Mouse (Mus musculus) heart, embryonic 16.5 days (tissue): ENCODE measurements around the gene Notch1. TPM values are rescaled to one million over a fixed set of nuclear protein-coding genes. Genes with fewer than 3 reads are reported as not detected.

Experiments
- ATAC-seq: fragments of 200-750 bp; cut with Nextera tagmentation; replicated peaks from 2 replicates; pipeline ENCODE4 v1.8.0; 2017; ENCODE audit warnings: moderate number of reproducible peaks; ENCODE audit not compliant: insufficient read depth, low FRiP score; ENCODE audit errors: extremely low read depth
- H3K27ac ChIP-seq: fragments of 300-500 bp; sonication (generic); 2 replicates; pipeline ENCODE4 v1.5.1; 2014; ENCODE audit warnings: mild to moderate bottlenecking, low read length, control low read depth, moderate library complexity
- H3K27me3 ChIP-seq: fragments of 300-500 bp; sonication (generic); 2 replicates; pipeline ENCODE4 v1.6.1; 2014; ENCODE audit warnings: low read length, mixed read lengths; ENCODE audit not compliant: control insufficient read depth, insufficient read depth
- H3K36me3 ChIP-seq: fragments of 300-500 bp; sonication (generic); 2 replicates; pipeline ENCODE4 v1.6.1; 2014; ENCODE audit not compliant: control insufficient read depth, insufficient read depth
- H3K4me1 ChIP-seq: fragments of 300-500 bp; sonication (generic); 2 replicates; pipeline ENCODE4 v1.6.1; 2014; ENCODE audit warnings: low read length, mixed read lengths; ENCODE audit not compliant: control insufficient read depth, insufficient read depth
- H3K4me2 ChIP-seq: fragments of 300-500 bp; sonication (generic); 2 replicates; pipeline ENCODE4 v1.6.1; 2014; ENCODE audit warnings: low read depth, mild to moderate bottlenecking, control low read depth, low read length
- H3K4me3 ChIP-seq: fragments of 300-500 bp; sonication (generic); 2 replicates; pipeline ENCODE4 v1.5.1; 2014; ENCODE audit warnings: mild to moderate bottlenecking, control low read depth, low read length
- H3K9ac ChIP-seq: fragments of 300-500 bp; sonication (generic); 2 replicates; pipeline ENCODE4 v1.6.1; 2014; ENCODE audit warnings: low read length, control low read depth
- H3K9me3 ChIP-seq: fragments of 300-500 bp; sonication (generic); replicated peaks from 2 replicates; pipeline ENCODE4 v1.6.1; 2016; ENCODE audit warnings: low read length; ENCODE audit not compliant: control insufficient read depth
- WGBS: fragments of 180-500 bp; shearing (Covaris S2); extraction: QIAGEN DNeasy Blood & Tissue Kit; methylation state at CpG from one replicate; pipeline ENCODE4 v1.1.7; 2014; 5-methylcytosine and 5-hydroxymethylcytosine counted together
- polyA plus RNA-seq: library from polyadenylated mRNA; unstranded; fragments of >200 nt; fragmentation: Nextera tagmentation; extraction: Ambion mirVana; gene quantifications from 2 replicates; pipeline ENCODE4 v1.2.1, GENCODE M21; 2015

The Notch1 gene
- polyA plus RNA-seq, 1 experiment from 2014 or later, result 21.8 TPM

DNA sequence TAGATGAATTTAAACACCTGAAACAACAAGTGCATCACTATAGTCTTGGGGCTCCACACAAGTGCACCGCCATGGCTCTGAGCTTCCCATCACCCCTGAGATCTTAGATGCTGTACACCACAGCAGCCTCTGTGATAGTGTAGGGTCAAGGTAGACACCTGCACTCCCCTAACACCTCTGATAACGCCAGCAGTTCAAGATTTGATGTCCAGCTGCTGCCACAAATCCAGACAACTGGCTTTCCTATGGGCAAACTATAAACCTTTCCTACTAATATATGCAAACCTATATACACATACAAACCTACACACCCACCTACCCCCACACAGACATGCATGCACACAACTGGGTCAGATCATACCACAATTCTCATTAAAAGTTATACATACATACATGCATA lies 91.9 kb downstream of the Notch1 start:
- Histone ChIP-seq H3K9me3 (no peaks in the 10 kb centered on the region), H3K4me1 (no peaks in the 10 kb centered on the region), H3K27ac (no peak overlapping the region), H3K9ac (no peak overlapping the region), H3K27me3 (no peaks in the 10 kb centered on the region), H3K4me3 (no peak overlapping the region), H3K36me3 (peaks cover 77% of the 10 kb centered on the region), H3K4me2 (no peak overlapping the region)
- WGBS, result 98% methylated on average over 2 of the region's 2 CpGs
- ATAC-seq, result no peak

DNA sequence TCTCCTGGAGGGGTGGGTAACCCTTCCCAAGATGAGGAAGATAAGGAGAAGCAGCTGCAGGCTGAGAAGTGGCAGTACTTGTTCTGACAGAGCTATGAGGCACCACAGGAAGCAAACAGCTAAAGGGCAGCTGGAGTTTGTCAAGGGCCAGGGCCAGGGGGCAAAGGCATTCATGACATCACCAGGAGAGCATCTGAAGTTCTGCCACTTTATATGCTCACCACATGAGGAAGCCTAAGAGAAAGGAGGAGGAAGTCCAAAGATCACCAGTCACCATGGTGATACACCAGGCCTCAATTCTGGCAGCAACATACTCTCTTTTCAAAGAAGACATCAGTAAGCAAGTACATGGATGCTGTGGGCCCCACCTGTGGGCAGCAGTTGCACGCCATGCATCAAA lies 93.4 kb downstream of the Notch1 start:
- ATAC-seq, result no peak
- H3K4me3 ChIP-seq, result no peak overlapping the region
- H3K36me3 ChIP-seq, result peaks cover 69% of the 10 kb centered on the region
- H3K9me3 ChIP-seq, result no peaks in the 10 kb centered on the region
- H3K27ac ChIP-seq, result no peak overlapping the region
- H3K4me1 ChIP-seq, result no peaks in the 10 kb centered on the region
- H3K4me2 ChIP-seq, result no peak overlapping the region
- H3K9ac ChIP-seq, result no peak overlapping the region
- H3K27me3 ChIP-seq, result no peaks in the 10 kb centered on the region
- WGBS, result 85% methylated on average over 1 of the region's 1 CpGs

DNA sequence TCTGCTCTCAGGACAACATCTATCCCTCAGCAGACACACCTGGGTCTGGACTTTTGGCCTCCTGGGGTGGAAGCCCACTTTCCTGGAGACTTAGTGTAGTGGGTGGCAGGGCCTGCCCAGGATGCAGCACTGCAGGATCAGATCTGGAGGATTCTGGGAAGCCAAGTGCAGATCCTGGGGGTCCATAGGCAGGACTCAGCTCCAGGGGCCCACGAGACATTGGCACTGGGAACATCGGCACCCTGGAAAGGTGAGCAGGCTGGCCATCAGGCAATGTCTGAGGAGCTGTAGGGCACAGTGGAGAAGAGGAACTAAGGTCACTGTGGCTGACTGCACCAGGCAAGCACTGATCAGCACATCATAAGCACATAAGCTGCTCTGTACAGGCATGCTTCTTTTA lies 94.5 kb downstream of the Notch1 start:
- whole genome bisulfite sequencing, result 95% methylated on average over 2 of the region's 2 CpGs
- Histone ChIP-seq H3K4me1 (no peaks in the 10 kb centered on the region), H3K9ac (no peak overlapping the region), H3K27ac (no peak overlapping the region), H3K4me2 (no peak overlapping the region), H3K9me3 (no peaks in the 10 kb centered on the region), H3K4me3 (no peak overlapping the region), H3K27me3 (no peaks in the 10 kb centered on the region), H3K36me3 (peaks cover 64% of the 10 kb centered on the region)
- no peak for ATAC-seq

DNA sequence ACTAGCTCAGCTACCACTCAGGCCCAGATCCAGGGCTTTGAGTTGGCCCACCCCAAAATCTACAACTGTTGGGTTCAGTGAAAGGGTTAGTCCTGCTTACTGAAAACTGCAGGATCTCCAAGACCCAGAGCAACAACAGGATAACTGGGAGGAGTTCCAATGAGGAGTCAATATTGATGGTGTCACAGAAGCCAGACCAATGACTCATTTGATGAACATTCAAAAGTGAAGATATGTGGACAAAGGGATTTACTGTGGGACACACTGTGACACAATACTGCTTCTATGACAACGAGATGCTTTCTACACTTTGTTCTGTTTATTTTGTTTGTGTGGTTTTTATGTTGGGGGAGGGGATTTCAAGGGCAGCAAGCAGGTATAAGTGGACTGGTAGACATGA lies 98.3 kb downstream of the Notch1 start:
- Histone ChIP-seq H3K4me3 (no peak overlapping the region), H3K9ac (no peak overlapping the region), H3K9me3 (no peaks in the 10 kb centered on the region), H3K27ac (no peak overlapping the region), H3K4me2 (no peak overlapping the region), H3K36me3 (peaks cover 45% of the 10 kb centered on the region), H3K27me3 (no peaks in the 10 kb centered on the region), H3K4me1 (no peaks in the 10 kb centered on the region)
- ATAC-seq, result no peak
- 72% methylated on average over 1 of the region's 1 CpGs for WGBS

DNA sequence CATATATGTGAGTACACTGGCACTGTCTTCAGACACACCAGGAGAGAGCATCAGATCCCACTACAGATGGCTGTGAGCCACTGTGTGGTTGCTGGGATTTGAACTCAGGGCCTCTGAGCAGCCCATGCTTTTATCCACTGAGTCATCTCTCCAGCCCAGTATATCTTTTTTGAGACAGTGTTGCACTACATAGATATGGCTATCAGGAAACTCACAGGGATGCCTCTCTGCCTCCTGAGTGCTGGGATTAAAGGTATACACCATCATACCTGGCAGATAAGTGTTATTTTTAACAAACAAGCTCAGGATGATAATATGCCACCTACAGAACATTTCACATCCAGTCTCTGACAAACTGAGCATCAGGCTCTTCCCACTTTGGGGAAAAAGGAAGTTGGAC lies 99.4 kb downstream of the Notch1 start:
- Histone ChIP-seq H3K4me3 (no peak overlapping the region), H3K27ac (no peak overlapping the region), H3K27me3 (no peaks in the 10 kb centered on the region), H3K9ac (no peak overlapping the region), H3K4me2 (no peak overlapping the region), H3K36me3 (peaks cover 43% of the 10 kb centered on the region), H3K4me1 (no peaks in the 10 kb centered on the region), H3K9me3 (no peaks in the 10 kb centered on the region)
- no peak for ATAC-seq

DNA sequence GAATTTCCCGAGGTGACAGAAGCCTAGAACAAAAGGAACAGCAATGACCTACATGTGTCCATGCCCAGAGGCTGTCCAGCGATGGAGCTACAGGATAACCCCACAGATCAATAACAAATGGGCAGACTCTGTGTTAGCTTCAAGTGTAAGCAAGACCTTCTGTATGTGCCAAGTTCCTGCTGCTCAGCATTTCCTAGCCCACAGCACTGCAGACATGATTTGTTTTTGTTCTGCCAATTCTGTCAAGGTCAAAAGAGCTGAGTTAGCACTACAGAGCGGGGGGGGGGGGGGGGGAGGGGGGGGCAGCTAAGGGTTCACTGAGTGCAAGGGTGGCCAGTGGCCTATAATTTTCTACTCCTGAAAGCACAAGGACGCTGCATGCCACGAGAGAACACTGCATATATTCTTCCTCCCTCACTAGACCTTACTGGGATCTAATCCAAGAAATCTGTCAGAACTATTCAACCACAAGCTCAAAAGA lies 105.5 kb downstream of the Notch1 start:
- Histone ChIP-seq H3K9ac (no peak overlapping the region), H3K27me3 (no peaks in the 10 kb centered on the region), H3K9me3 (no peaks in the 10 kb centered on the region), H3K4me1 (peaks cover 30% of the 10 kb centered on the region), H3K4me3 (no peak overlapping the region), H3K27ac (peak overlapping the region; percentile 49; the same call in 1 of the 2 replicates), H3K36me3 (peaks cover 27% of the 10 kb centered on the region), H3K4me2 (no peak overlapping the region)
- WGBS, result 61% methylated on average over 4 of the region's 5 CpGs
- no peak for ATAC-seq

DNA sequence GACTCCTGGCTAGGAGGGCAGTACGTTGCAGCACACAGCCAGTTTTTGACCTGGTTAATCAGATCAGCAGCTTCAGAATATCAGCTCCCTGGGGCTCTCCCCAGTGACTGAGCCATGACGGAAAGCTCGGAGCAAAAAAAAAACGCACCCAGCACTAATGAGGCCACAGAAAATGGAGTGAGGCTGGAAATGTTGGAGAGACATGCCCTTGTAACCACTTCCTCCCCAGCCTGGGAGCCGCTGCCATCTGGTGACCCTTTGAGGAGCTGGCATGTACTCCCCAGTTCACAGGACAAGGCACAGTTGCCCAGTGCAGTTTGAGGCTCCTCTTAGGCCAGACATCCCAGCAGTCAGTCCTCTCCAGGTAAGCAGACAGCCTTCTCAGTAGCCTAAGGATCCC lies 106.4 kb downstream of the Notch1 start:
- no peak overlapping the region for H3K4me3 ChIP-seq
- peaks cover 19% of the 10 kb centered on the region for H3K36me3 ChIP-seq
- no peak overlapping the region for H3K27ac ChIP-seq
- no peak for ATAC-seq
- peaks cover 33% of the 10 kb centered on the region for H3K4me1 ChIP-seq
- 68% methylated on average over 5 of the region's 5 CpGs for WGBS
- no peaks in the 10 kb centered on the region for H3K9me3 ChIP-seq
- no peak overlapping the region for H3K9ac ChIP-seq
- H3K4me2 ChIP-seq, result no peak overlapping the region
- no peaks in the 10 kb centered on the region for H3K27me3 ChIP-seq

DNA sequence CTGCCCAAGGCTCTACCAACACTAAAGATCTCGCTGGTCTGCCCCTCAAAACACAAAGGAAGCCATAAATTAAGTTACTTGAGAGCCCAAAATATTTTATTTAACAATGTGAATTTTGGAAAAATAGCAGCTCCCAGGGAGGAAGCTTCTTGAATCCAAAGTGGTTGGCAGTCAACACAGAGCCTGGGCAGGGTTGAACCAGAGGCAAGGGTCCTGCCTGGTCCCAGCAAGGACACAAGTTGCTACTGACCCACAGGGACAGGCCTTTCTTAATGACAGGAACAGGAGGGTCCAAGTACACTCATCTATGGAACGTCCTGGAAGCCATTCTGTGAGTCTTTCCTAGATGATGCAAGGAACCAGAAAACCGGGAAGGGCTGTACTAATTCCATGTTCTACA lies 107.1 kb downstream of the Notch1 start:
- 57% methylated on average over 3 of the region's 3 CpGs for WGBS
- no peak overlapping the region for H3K9ac ChIP-seq

DNA sequence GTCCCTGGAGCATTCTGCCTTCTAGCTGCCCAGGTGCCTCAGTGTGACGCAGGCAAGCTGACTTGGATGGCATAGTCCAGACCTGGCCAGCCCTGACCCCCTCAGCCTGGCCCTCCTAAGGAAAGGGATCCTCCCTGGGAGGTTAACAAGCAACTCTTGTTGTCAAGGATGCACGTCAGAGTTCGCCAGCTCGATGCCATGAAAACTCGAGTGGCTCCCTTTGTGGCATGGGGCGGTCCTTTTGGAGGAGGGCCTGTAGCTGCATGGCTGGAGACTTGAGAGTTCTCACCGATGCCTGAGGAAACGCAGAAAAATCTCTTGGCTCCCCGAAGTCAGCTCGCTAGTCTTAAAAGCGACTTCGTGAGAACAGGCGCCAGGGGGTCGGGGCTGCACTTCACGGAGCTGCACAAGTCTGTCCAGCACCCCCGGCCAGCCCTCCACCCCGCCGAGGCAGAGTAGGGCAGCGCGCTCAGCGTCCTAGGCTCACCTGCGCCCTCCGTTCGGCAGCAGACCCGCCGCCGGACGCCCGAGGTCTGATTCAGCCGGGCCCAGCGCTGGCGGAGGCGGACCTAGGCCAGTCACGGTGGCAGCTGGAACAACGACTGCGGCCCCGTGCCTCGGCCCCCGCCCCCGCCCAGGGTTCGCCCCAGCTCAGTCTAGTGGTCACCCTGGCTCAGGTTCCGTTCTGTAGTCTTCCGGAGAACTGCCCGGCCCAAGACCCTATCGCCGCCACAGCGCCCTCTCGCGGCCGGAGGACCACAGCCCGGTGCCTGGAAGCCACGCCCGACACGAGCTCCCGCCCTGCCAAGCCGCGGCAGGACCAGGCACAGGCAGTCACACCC lies 107.7 kb downstream of the Notch1 start, which contains the start of gene Inpp5e:
Gene Inpp5e, minus strand, starts transcription at position 689 of the 842 bp plus-strand sequence.
- H3K9ac ChIP-seq, result peak within 1 kb of the TSS; percentile 96
- H3K4me2 ChIP-seq, result peak within 1 kb of the TSS; percentile 71
- H3K27me3 ChIP-seq, result no peaks in the 10 kb centered on the region
- no peaks in the 10 kb centered on the region for H3K9me3 ChIP-seq
- under 1% methylated on average over 57 of the region's 57 CpGs for WGBS
- peaks cover 33% of the 10 kb centered on the region for H3K4me1 ChIP-seq
- peak; percentile 96 for ATAC-seq
- H3K27ac ChIP-seq, result peak within 1 kb of the TSS; percentile 87
- peaks cover 15% of the 10 kb centered on the region for H3K36me3 ChIP-seq
- H3K4me3 ChIP-seq, result peak within 1 kb of the TSS; percentile 90

More for the DNA sequence above, 107.1 kb downstream of the Notch1 start:
- Histone ChIP-seq H3K27me3 (no peaks in the 10 kb centered on the region), H3K4me3 (peak overlapping the region; percentile 90), H3K4me2 (peak overlapping the region; percentile 71), H3K4me1 (peaks cover 33% of the 10 kb centered on the region), H3K27ac (no peak overlapping the region), H3K9me3 (no peaks in the 10 kb centered on the region), H3K36me3 (peaks cover 16% of the 10 kb centered on the region)
- no peak for ATAC-seq
